Mouse (Mus musculus): ENCODE results near the gene Stac3. TPM values are rescaled to one million over a fixed set of nuclear protein-coding genes. Genes with fewer than 3 reads are reported as not detected.

The Stac3 gene
- polyA plus RNA-seq, 1 experiment from 2014 or later, result 0.53 TPM

DNA sequence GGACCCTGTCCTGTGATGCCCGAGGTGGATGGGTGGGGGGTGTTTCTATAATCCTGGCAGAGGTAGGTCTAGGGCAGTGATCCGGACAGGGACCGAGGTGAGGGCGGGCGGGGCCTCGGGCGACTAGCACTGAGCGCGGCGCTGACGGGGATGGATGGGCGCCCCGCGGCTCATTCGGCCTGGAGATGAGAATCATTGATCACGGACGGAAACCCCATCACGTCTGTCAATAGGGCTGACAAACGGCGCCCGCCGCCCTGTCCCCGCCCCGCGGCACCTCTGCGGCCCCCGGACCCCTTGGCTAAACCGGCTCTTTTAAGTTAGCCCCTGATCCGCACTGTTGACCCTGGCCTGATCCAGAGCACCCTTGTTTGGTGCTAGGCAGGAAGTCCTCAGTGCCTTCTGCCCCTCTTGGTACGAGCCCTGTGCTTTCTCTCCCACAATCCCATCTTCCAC is 33.5 kb downstream of the Stac3 start:
- Histone ChIP-seq H3K27me3 (replicated peaks; ENCODE audit: insufficient read depth, low read length) (peaks cover 53% of the 10 kb centered on the region), H3K9ac (replicated peaks; ENCODE audit: low read depth) (no peak overlapping the region), H3K4me3 (ENCODE audit: low read depth, low read length) (peak overlapping the region; percentile 41; the same call in 1 of the 2 replicates), H3K4me1 (ENCODE audit: insufficient read depth, low read depth, low read length) (peaks cover 4% of the 10 kb centered on the region; the same call in 1 of the 2 replicates), H3K36me3 (ENCODE audit: insufficient read depth, low read length) (peaks cover under 1% of the 10 kb centered on the region; the same call in 1 of the 2 replicates), H3K27ac (ENCODE audit: low read length) (no peak overlapping the region), H3K4me2 (replicated peaks; ENCODE audit: low read depth, low read length) (peak overlapping the region; percentile 68), H3K9me3 (ENCODE audit: low read length) (no peaks in the 10 kb centered on the region)
- WGBS, result 3% methylated on average over 23 of the region's 30 CpGs
- DNase-seq (ENCODE audit: low spot score) (no peak), ATAC-seq (peak; percentile 2; the same call in 1 of the 2 replicates)
- no peak for TF ChIP-seq CTCF (IDR thresholded peaks at IDR 0.05)
- no peak for TF ChIP-seq EP300 (IDR thresholded peaks at IDR 0.05)

DNA sequence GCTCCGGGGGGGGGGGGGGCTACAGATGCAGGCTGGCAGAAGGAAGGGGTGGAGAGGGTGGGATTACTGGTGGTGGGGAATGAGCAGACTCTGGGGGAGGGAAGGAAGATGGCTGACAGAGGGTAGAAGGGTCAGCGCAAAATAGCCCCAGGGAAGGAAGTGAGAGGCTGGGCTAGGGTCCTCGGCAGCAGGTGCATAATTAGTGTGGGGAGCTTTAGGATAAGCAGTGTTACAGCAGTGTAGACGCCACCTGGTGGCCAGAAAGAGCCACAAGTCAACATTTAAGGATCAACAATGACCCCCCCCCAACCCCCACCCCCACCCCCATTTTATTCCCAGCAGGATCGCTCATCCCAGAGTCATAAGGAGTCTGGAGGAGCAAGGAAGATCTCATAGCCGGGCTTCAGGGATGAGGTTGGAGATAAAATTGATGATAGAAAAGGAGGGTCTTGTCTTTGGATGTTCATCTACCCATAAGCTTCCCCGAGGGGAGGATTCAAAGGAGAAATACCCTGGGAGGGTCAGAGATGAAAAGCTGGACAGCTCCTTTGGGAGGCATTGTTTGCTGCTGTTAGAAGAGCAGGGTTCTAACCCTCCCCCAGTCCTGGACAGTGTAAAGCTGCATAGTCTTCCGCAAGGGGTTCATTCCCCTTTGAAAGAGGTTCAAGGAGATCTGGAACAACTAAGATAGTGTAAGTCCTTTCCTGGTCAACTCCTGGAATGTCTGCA is 35.3 kb downstream of the Stac3 start:
- DNase-seq (ENCODE audit: low spot score) (peak; percentile 72), ATAC-seq (no peak)
- H3K36me3 ChIP-seq (ENCODE audit: insufficient read depth, low read length), result peaks cover 7% of the 10 kb centered on the region
- H3K9ac ChIP-seq (replicated peaks; ENCODE audit: low read depth), result no peak overlapping the region
- H3K27me3 ChIP-seq (replicated peaks; ENCODE audit: insufficient read depth, low read length), result peaks cover 38% of the 10 kb centered on the region
- H3K4me2 ChIP-seq (replicated peaks; ENCODE audit: low read depth, low read length), result no peak overlapping the region
- H3K27ac ChIP-seq (ENCODE audit: low read length), result no peak overlapping the region
- no peak overlapping the region for H3K4me3 ChIP-seq (ENCODE audit: low read depth, low read length)
- TF ChIP-seq EP300 (IDR thresholded peaks at IDR 0.05) (no peak), CTCF (IDR thresholded peaks at IDR 0.05) (peak; percentile 62)
- peaks cover 4% of the 10 kb centered on the region; the same call in 1 of the 2 replicates for H3K4me1 ChIP-seq (ENCODE audit: insufficient read depth, low read depth, low read length)
- WGBS, result 10% methylated on average over 8 of the region's 8 CpGs
- H3K9me3 ChIP-seq (ENCODE audit: low read length), result no peaks in the 10 kb centered on the region

DNA sequence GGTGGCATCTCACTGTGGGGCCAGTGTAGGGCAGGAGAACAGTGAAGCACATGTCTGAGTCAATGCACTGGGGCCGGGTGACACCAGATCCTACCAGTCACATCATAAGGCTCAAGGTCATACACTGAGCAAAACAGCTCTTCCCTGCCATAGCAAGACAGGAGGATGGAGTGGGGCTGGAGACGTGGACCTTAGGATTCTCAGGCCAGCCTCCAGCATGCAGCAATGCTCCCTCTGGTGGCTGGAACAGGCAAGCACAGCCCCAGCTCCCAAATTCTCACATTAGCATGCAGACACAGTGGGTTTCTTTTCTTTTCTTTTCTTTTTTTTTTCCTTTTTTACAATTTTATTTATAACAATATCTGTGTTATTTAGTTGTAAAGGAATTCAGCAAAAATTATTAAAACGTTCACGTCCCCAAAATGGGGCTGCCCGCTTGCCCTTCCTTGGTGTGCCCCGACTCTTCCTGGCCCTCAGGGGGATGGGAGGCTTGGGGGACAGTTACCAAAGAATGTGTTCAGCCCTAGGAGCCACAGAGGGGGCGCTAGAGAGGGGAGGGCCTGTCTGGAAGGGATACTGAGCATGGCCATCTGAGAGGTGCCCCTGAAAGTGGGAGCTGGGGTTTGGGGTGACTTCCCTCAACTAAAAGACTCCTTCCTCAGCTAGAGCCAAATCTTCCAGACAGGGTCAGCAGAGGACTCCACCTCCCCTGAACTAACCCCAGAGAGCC is 36.5 kb downstream of the Stac3 start:
- peaks cover 27% of the 10 kb centered on the region for H3K27me3 ChIP-seq (replicated peaks; ENCODE audit: insufficient read depth, low read length)
- no peak overlapping the region for H3K4me3 ChIP-seq (ENCODE audit: low read depth, low read length)
- WGBS, result 31% methylated on average over 7 of the region's 7 CpGs
- TF ChIP-seq CTCF (IDR thresholded peaks at IDR 0.05), result peak; percentile 96
- no peak for TF ChIP-seq EP300 (IDR thresholded peaks at IDR 0.05)
- peak; percentile 86 for DNase-seq (ENCODE audit: low spot score)
- H3K36me3 ChIP-seq (ENCODE audit: insufficient read depth, low read length), result peaks cover 7% of the 10 kb centered on the region
- H3K9ac ChIP-seq (replicated peaks; ENCODE audit: low read depth), result no peak overlapping the region
- H3K27ac ChIP-seq (ENCODE audit: low read length), result no peak overlapping the region
- no peak overlapping the region for H3K4me2 ChIP-seq (replicated peaks; ENCODE audit: low read depth, low read length)
- H3K4me1 ChIP-seq (ENCODE audit: insufficient read depth, low read depth, low read length), result peaks cover 4% of the 10 kb centered on the region; the same call in 1 of the 2 replicates
- H3K9me3 ChIP-seq (ENCODE audit: low read length), result no peaks in the 10 kb centered on the region
- ATAC-seq, result peak; percentile 38

- Histone ChIP-seq H3K4me1 (ENCODE audit: insufficient read depth, low read depth, low read length) (no peaks in the 10 kb centered on the region), H3K27ac (ENCODE audit: low read length) (no peak overlapping the region), H3K9ac (replicated peaks; ENCODE audit: low read depth) (no peak overlapping the region), H3K4me3 (ENCODE audit: low read depth, low read length) (no peak overlapping the region), H3K27me3 (replicated peaks; ENCODE audit: insufficient read depth, low read length) (0 out of 2 replicates have a peak, but pooled peaks cover under 1% of the 10 kb centered on the region), H3K9me3 (ENCODE audit: low read length) (no peaks in the 10 kb centered on the region), H3K4me2 (replicated peaks; ENCODE audit: low read depth, low read length) (no peak overlapping the region), H3K36me3 (ENCODE audit: insufficient read depth, low read length) (peaks cover 7% of the 10 kb centered on the region)
- ATAC-seq (no peak), DNase-seq (ENCODE audit: low spot score) (no peak)
- TF ChIP-seq CTCF (IDR thresholded peaks at IDR 0.05) (no peak), EP300 (IDR thresholded peaks at IDR 0.05) (no peak)
- WGBS, result 91% methylated on average over 8 of the region's 8 CpGs
Measured at GRCm38 (mm10) chr10:127541510-127541909, 40.0 kb downstream of the Stac3 start.

DNA sequence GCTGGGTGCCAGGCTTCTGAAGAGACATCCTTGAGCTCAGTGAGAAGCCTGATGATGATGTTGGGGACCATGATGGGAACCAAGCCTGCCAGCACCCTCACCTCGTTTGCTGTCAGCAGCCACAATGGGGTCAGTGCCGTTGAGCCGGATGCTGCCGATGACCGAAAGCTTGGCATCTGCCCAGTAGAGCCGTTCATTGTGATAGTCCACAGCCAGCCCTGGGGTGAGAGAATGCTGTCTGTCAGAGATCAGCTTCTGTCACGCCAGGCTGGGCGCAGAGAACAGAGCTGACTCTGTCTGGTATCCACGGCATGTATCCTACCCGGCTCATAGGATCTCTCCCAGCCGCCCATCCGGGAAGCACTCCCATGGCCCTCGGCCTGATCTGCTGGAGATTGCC is 40.6 kb downstream of the Stac3 start:
- TF ChIP-seq EP300 (IDR thresholded peaks at IDR 0.05), result no peak
- peaks cover 7% of the 10 kb centered on the region for H3K36me3 ChIP-seq (ENCODE audit: insufficient read depth, low read length)
- H3K4me3 ChIP-seq (ENCODE audit: low read depth, low read length), result no peak overlapping the region
- ATAC-seq (no peak), DNase-seq (ENCODE audit: low spot score) (no peak)
- H3K9ac ChIP-seq (replicated peaks; ENCODE audit: low read depth), result no peak overlapping the region
- no peak overlapping the region for H3K27ac ChIP-seq (ENCODE audit: low read length)
- no peak overlapping the region for H3K4me2 ChIP-seq (replicated peaks; ENCODE audit: low read depth, low read length)
- no peaks in the 10 kb centered on the region for H3K27me3 ChIP-seq (replicated peaks; ENCODE audit: insufficient read depth, low read length)
- H3K4me1 ChIP-seq (ENCODE audit: insufficient read depth, low read depth, low read length), result no peaks in the 10 kb centered on the region
- WGBS, result 78% methylated on average over 13 of the region's 13 CpGs
- no peaks in the 10 kb centered on the region for H3K9me3 ChIP-seq (ENCODE audit: low read length)

DNA sequence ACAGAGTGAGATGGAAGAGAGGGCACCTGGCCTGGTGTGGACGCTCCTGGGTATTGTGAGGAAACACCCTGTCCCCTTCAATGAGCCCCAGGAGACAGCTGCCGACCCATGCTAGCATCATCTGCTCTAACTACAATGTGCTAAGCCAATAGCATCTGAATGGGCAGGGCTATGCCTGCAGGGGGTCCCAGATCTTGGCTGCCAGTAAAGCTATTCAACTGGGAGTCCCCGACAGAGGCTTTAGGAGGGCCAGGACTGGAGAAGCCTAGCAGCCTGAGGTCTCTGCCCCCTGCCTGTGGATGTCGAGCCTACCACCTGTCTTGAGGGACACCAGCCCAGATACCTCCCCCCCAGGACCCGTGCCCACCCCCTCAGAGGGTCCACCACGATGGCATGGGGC is 41.2 kb downstream of the Stac3 start:
- 58% methylated on average over 6 of the region's 6 CpGs for WGBS
- no peak for ATAC-seq
- TF ChIP-seq CTCF (IDR thresholded peaks at IDR 0.05), result no peak
- no peak for TF ChIP-seq EP300 (IDR thresholded peaks at IDR 0.05)
- Histone ChIP-seq H3K9ac (replicated peaks; ENCODE audit: low read depth) (no peak overlapping the region), H3K27me3 (replicated peaks; ENCODE audit: insufficient read depth, low read length) (no peaks in the 10 kb centered on the region), H3K4me1 (ENCODE audit: insufficient read depth, low read depth, low read length) (no peaks in the 10 kb centered on the region), H3K4me2 (replicated peaks; ENCODE audit: low read depth, low read length) (no peak overlapping the region), H3K27ac (ENCODE audit: low read length) (no peak overlapping the region), H3K9me3 (ENCODE audit: low read length) (no peaks in the 10 kb centered on the region), H3K36me3 (ENCODE audit: insufficient read depth, low read length) (peaks cover 7% of the 10 kb centered on the region), H3K4me3 (ENCODE audit: low read depth, low read length) (no peak overlapping the region)
- no peak for DNase-seq (ENCODE audit: low spot score)
